Mouse (Mus musculus): ENCODE results near the gene Ercc8.

GRCm38 (mm10) chr13:108195474-108195873, 36.9 kb downstream of the Ercc8 start:
- TF ChIP-seq CTCF (IDR thresholded peaks at IDR 0.05; ENCODE audit: low read depth) (no peak), EP300 (IDR thresholded peaks at IDR 0.05; ENCODE audit: low read depth) (no peak)
